Mouse (Mus musculus) forebrain, embryonic 13.5 days (tissue): ENCODE data around the gene Meig1. TPM values are rescaled to one million over a fixed set of nuclear protein-coding genes. Genes with fewer than 3 reads are reported as not detected.

Experiments used
- polyA plus RNA-seq: library from polyadenylated mRNA; unstranded; fragments of >200 nt; fragmentation: Nextera tagmentation; extraction: Ambion mirVana; gene quantifications from 2 replicates; pipeline ENCODE4 v1.2.1, GENCODE M21; 2015

The Meig1 gene
- polyA plus RNA-seq, 1 experiment from 2014 or later, result 3.6 TPM

Other genes with a start within 250 kb of the Meig1 start
- 84.7 and 90.2 TPM in 2 replicates for gene Nmt2, start 138.4 kb downstream of the Meig1 start, polyA plus RNA-seq
- gene Rpp38, start 90.0 kb downstream of the Meig1 start, polyA plus RNA-seq, result 15.0 and 16.5 TPM in 2 replicates
- 0.58 and 1.2 TPM in 2 replicates for gene Acbd7, start 86.5 kb downstream of the Meig1 start, polyA plus RNA-seq
- gene Olah, start 25.4 kb downstream of the Meig1 start, polyA plus RNA-seq, result not detected in 2 replicates
- gene Dclre1c, start 1.5 kb upstream of the Meig1 start, polyA plus RNA-seq, result 8.1 and 9.3 TPM in 2 replicates
- gene Suv39h2, start 52.4 kb upstream of the Meig1 start, polyA plus RNA-seq, result 27.0 and 28.6 TPM in 2 replicates
- 7.8 and 9.2 TPM in 2 replicates for gene Gm45902, start 90.1 kb upstream of the Meig1 start, polyA plus RNA-seq
- 93.6 and 106 TPM in 2 replicates for gene Hspa14, start 90.2 kb upstream of the Meig1 start, polyA plus RNA-seq
- 0.20 and 0.31 TPM in 2 replicates for gene Cdnf, start 90.4 kb upstream of the Meig1 start, polyA plus RNA-seq
- 43.5 and 45.2 TPM in 2 replicates for gene Fam107b, start 147.8 kb upstream of the Meig1 start, polyA plus RNA-seq